Mouse (Mus musculus): ENCODE data around the gene Vdac2.

- TF ChIP-seq CTCF (IDR thresholded peaks at IDR 0.05), result no peak
- TF ChIP-seq EP300 (IDR thresholded peaks at IDR 0.05; ENCODE audit: insufficient read depth, low read depth, low read length), result peak; percentile 99
Measured at GRCm38 (mm10) chr14:21848166-21849154, 23.4 kb downstream of the Vdac2 start, which contains the start of gene Comtd1.
